Mouse (Mus musculus) ovary, postnatal 14 days (tissue): Measurements from ENCODE around the gene Soga1.

ENCODE experiments used
- DNase-seq: peaks from one replicate; pipeline ENCODE4 v3.0.0; 2022; ENCODE audit warnings: low spot score

Gene Soga1

DNA sequence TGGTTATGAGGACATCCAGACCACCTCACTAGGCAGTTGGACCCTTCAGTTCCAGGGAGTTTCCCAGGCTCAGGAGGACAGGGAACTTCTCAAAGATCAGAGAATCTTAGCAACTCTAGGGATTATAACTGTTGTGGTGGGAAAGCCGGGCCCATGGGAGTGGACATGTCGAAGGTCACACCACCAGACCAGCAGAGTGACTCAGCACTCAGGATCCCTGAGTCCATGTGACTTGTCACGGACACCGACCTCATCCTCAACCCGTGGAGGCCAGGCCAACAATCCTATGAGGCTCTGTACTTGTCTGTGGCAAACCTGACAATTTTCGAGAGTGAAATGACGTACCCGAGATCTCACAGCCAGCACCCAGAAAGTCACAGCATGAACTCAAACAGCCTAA, 42.7 kb downstream of the Soga1 start:
- no peak for DNase-seq

DNA sequence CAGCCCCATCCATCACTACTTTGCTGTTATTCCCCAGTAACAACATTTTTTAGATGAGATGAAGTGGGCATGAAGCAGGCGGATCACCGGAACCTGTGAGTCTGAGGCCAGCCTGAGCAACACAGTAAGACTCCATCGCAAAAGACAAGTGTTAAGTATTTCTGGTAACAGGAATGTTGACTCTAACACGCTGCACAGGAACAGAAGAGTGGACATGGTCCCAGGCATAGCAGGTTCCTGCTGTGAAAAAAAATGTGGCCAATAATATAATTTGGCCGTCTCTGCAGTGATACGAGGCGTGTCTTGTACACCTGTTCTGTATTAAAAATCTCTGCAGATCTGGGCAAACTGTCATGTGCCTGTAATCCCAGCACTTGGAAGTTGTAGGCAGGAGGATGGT, 43.7 kb downstream of the Soga1 start:
- no peak for DNase-seq

DNA sequence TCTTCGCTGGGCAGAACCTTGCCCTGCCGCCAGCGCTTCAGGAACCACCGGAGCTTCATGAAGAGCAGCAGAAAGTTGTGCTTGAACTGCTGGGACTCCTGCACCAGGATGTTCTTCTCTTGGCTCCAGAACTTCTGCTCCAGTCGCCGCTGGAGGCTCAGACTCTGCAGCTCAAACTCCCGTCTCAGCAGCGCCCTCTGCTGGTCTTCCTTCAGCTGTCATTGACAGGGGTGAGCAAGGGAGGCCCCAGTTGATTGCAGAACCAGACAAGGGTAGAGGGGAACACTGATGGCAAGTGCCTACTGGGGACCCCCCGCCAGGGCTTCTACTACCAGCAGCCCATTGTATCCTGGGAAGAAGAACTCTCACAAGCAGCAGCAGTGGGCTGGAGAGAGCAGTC, 48.2 kb downstream of the Soga1 start:
- peak; percentile 86 for DNase-seq

DNA sequence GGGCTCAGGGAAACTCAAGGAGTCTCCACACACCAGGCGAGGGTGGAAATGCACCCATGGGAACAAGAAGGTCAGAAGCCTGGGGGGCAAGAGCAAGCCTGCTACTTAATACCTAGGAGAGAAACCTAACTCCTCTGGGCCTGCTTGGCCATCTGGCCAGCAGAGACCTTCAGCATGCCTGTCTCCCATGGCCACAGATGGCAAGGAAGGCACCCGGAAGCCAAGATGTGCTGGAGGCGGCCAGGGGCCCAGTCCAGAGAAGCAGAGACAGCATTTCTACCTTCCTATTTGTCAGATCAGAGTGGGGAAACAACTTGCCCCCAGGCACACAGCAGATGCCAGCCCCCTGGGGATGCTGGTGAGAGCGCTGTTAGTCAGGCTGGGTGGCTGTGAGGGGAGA, 50.8 kb downstream of the Soga1 start:
- DNase-seq, result no peak

- DNase-seq, result no peak
These were observed 51.7 kb downstream of the Soga1 start for GRCm38 (mm10) chr2:157027106-157028008.

DNA sequence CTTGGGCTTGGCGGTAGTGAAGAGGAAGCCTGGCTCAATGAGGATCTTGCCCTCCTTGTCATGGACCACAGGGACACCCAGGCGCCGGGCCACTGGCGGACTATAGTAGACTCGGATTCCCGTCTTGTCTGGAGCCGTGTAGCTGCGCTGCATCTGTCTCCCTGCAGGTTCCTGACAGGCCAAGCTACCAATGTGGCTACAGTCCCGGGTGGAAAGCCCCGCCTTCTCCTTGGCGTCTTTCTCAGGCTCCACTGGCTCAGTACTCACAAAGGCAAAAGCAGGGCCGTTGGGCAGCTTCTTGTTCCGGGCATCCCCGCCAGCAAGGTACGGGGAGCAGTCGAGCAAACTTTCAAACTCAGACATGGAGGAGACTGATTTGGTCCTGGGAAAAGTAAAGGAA, 57.9 kb downstream of the Soga1 start:
- no peak for DNase-seq

DNA sequence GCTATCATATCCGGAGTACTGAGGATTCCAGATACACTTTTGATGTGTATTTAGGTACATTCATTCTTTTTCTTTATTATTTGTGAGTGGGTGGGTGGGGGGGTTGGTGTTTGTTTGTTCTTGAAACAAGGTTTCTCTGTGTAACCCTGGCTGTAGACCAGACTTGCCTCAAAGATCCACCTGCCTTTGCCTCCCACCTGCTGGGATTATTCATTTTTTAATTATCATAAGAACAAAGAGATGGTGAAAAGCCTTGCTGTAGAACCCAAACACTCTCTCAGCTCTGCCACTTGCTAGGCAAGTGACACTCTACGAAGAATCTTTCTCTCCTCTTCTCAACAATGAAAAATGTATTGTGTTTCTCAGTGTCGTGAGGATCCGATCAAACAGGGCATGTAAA, 59.8 kb downstream of the Soga1 start:
- no peak for DNase-seq

DNA sequence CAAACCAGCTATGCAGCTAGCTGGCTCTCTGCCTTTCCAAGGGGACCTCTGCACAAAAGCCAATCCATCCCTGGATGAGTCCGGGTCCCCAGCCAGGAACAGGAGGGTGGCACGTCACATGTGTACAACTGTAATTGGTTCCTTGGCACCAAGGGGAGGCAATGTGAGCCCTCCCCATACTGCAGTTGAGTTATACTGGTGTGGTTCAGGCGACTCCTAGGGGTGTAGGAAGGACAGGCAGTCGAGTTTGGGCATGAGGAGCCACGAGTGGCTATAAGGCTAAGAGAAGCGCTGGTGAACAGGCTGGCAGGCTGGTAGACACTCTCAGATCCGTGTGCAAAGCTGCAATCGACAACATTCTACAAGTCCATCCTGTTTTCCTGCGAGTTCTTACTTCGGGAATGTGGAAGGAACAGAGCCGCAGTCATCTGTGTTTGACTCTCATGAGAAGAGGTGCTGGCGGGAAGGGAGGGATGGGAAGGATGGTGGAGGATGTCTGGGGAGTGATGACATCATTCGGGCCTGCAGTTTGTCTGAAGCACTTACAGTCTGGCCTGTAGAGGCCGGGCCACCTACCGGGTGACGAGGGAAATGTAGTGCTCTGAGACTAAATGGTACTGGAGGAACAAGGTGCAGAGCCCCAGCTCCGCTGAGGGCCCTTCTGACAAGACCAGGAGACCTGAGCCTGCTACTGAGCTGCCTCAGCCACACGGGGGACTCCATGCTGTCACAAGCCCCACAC, 62.4 kb downstream of the Soga1 start:
- no peak for DNase-seq

DNA sequence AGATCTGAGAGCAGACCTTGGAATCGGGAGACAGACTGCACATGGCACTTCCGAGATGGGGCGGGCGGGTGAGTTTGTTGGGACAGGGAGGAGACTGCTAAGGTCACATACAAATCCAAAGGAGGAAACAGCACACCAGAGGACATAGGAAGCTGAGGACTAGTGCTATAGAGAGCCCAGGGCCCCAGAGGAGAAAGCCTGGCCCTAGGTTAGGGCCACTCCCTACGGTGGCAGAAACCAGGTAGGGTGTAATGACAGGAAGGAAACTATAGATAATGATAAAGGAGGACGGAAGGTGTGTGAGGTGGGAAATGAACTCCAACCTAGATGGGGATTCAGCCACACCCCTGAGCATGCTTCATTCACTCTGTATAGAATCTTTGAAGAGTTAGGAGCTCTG, 66.7 kb downstream of the Soga1 start:
- no peak for DNase-seq

DNA sequence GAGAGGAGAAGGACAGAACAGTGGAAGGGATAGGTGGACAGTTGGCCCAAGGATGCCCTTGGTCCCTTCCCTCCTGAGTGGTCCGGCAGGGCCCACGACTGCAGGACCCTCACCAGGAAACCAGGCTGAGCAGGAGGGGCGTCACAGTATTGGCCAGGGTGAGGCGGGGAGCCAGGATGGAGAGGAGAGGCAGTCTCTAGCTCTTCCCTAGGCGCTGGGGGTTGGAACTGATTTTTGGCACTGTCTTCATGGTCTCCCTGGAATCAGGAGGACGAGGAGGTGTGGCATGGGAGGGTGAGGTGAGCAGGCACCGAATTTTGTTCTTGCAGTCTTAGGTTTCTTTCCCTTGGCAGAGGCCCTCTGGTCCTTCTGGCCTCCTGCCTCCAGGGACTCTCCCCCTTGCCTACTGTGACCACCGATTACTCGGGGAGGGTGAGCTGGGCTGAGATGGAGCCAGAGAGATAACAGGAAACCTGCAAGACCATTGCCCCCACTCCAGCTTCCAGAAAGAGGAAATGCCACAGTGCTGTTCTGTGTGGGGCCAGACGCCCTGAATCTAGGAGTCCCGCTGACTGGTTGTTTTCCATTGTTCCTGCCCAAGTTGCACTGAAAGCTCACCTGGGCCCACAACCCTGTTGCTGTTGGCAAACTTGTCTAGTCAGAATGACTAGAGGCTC, 68.3 kb downstream of the Soga1 start:
- no peak for DNase-seq

DNA sequence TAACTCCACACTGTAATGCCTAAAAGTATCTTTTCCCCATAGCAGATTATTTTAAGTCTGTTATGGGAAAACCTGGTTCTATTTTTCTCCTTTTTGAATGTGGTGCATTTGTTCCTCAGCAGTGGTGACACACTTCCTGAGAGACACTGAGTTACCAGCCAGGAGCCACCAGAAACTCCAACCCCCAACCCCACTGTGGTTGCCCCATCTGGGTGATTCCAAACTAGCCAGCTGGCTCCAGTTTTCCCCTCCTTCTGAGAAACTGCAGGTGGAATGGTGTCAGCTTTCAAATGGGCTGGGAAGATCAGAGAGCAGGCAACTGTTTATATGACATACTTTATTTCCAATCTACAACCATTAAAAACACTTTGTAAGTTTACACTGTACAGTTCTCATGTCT, 68.9 kb downstream of the Soga1 start:
- no peak for DNase-seq

DNA sequence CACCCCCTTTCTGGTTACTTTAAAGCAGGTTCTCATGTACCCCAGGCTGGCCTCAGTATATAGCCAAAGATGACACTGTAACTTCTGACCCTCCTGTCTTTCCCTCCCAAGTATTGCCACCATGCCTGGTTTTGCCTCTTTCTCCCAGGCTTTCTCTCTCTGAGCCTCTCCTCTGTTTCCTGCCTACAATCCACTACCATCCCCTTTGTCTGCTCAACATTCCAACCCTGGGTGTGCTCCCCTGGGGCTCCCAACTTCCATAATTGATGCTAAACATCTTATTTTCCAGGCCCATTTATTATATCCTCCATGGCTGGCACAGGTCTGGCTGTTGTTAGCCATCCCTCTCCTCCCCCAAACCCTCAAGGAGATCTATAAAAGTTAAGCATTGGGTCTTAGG, 70.5 kb downstream of the Soga1 start:
- no peak for DNase-seq

- DNase-seq, result no peak
These were observed 71.8 kb downstream of the Soga1 start for GRCm38 (mm10) chr2:157007234-157007596.

- DNase-seq, result peak; percentile 90
These were observed 72.4 kb downstream of the Soga1 start, which contains the start of gene Dsn1 for GRCm38 (mm10) chr2:157006511-157007233. Dsn1 (minus strand) TSS chr2:157007154.

DNA sequence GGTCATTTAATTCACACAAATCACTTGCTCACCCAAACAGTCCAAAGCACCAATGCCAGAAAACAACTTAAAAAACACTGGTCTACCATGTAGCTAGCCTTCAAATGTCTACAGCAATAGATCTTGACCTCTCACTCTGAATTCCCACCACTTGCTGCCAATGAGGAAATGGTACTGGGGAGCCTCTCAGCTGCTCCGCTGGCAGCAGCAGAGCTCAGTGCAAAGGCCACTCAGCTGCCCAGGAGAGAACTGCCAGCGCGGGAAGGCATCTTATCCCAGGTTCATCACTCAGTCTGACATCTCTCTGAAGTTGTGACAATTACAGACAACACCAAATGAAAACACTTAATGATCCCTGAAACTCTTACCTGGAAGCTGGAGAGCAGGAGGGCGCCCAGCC, 76.7 kb downstream of the Soga1 start:
- DNase-seq, result no peak

DNA sequence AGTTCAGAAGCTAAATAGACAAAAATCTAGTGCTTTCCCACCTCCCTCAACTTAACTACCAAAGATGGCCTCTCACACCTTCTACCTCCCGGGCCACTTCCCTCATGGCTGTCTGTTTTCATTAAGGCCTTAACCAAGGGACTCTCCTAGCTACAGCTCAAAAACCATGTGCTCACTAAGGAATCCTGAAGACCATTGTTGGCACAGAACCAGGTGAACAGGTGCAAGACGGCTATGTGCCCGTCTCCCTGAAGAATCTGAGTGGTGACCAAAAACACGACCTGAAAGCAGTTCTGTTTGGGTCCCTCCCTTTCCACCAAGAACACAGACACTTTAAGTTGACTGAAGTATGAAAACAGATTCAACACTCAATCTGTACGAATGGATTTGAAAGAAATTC, 80.8 kb downstream of the Soga1 start:
- no peak for DNase-seq

GRCm38 (mm10) chr2:156996576-156996975, 82.5 kb downstream of the Soga1 start:
- DNase-seq, result no peak

DNA sequence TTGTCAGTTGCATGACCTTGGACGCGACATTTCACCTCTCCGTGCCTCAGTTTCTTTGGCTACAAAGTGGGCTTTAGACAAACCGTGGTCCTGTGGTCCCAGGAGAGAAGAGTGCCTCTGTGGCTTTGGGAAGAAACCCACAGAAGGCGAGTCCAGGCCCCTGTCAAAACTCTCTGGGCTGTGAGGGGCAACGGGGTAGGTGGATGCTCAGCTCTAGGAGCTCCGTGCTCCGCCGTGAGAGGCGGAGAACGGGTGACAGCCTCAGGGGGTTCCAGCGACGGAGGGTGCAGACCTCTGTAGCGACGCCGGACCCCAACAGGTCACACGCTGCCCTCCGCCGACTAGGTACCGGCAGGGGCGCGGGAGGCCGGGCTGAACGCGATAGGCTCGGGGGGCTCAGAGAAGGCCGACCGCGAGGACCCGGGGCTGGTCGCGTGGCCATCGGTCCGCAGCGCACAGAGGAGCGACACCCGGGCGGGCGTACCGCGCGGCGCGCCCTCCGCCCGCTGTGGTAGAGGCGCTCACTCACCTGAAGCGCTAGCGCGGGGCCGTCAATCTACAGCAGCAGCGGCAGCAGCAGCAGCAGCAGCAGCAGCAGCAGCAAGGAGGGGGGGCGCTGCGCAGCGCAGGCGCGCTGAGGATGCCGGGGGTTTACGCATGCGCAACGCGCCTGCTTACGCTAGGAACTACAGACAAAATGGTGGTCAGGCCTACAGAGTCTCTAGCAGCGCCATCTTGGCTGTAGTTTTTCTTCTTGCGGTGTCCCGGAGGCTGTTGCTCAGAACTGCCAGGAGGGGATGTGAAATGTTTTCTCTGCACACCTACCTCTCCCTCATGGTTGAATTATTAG, 87.4 kb downstream of the Soga1 start, which contains the start of gene Ndrg3:
TSS of gene Ndrg3 (minus strand) at position 587 of the 850 bp plus-strand sequence.
- DNase-seq, result peak; percentile 91

DNA sequence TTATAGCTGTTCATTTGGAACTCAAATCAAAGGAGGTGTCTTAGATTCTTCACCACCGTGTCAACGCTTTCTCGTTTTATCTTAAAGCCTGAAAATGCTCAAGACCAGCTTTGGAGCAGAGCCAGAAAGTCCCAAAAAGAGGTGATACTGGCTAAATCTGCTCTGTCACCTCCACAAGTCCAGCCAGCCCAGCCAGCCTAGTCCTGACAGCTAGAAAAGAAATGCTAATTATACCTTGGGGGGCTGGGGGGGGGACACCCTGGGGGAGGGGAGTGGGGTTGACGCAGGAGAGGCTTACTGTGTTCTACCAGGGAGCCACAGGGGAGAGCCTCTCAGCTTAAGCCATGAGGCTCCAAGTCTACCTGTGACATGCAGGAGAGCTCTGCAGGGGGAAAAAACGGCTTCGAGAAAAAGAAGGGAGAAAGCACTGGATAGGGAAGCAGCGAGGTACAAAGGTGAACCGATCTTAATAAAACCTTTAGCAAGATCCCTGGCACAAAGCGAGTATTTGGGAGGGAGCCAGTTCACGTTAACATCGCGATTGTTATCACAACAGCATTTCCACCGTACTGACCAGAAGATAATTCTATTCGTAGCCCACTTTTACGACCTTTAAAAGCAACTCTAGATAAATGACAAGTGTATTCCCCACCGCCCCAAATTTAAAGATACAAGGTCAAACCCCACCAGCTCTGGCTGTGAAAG, 88.2 kb downstream of the Soga1 start:
- no peak for DNase-seq

DNA sequence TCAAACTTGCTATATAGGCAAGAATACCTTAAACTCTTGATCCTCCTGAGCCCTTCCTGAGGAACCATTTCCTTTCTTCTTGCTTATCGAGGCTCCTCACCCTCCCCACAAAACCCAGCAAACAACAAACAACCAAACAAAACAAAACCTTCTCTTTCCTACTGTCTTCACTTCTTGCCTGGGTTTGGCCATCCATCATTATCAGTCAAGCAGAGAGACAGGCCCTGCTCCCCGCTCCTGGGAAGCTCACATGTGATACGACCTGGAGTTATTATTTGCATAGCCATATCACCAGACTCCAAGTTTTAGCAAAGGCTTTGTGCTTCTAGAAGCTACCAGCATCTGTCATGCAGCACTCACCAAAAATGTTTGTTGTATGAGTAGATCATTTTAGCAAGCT, 91.7 kb downstream of the Soga1 start:
- DNase-seq, result no peak
